Mouse (Mus musculus) embryonic facial prominence, embryonic 15.5 days (tissue): Measurements from ENCODE around the gene Ccdc34. TPM values are rescaled to one million over a fixed set of nuclear protein-coding genes. Genes with fewer than 3 reads are reported as not detected.

Experiments
- ATAC-seq: fragments of 200-750 bp; cut with Nextera tagmentation; 2 replicates; pipeline ENCODE4 v1.8.0; 2017; ENCODE audit warnings: low read depth, moderate TSS enrichment; ENCODE audit not compliant: insufficient number of reproducible peaks, low FRiP score, low TSS enrichment
- H3K27ac ChIP-seq: fragments of 300-500 bp; sonication (generic); replicated peaks from 2 replicates; pipeline ENCODE4 v1.5.1; 2015; ENCODE audit warnings: mild to moderate bottlenecking, inconsistent platforms
- H3K27me3 ChIP-seq: fragments of 300-500 bp; sonication (generic); 2 replicates; pipeline ENCODE4 v1.6.1; 2015; ENCODE audit warnings: inconsistent platforms
- H3K36me3 ChIP-seq: fragments of 300-500 bp; sonication (generic); 2 replicates; pipeline ENCODE4 v1.6.1; 2015; ENCODE audit warnings: mild to moderate bottlenecking, inconsistent platforms
- H3K4me1 ChIP-seq: fragments of 300-500 bp; sonication (generic); 2 replicates; pipeline ENCODE4 v1.6.1; 2015; ENCODE audit warnings: inconsistent platforms
- H3K4me2 ChIP-seq: fragments of 300-500 bp; sonication (generic); replicated peaks from 2 replicates; pipeline ENCODE4 v1.6.1; 2015; ENCODE audit warnings: mild to moderate bottlenecking, inconsistent platforms
- H3K4me3 ChIP-seq: fragments of 300-500 bp; sonication (generic); replicated peaks from 2 replicates; pipeline ENCODE4 v1.5.1; 2015; ENCODE audit warnings: mild to moderate bottlenecking, inconsistent platforms
- H3K9ac ChIP-seq: fragments of 300-500 bp; sonication (generic); 2 replicates; pipeline ENCODE4 v1.6.1; 2015; ENCODE audit warnings: inconsistent platforms
- H3K9me3 ChIP-seq: fragments of 300-500 bp; sonication (generic); replicated peaks from 2 replicates; pipeline ENCODE4 v1.6.1; 2016; ENCODE audit warnings: inconsistent platforms
- WGBS: fragments of 180-500 bp; shearing (Covaris S2); methylation state at CpG from one replicate; pipeline ENCODE4 v1.1.7; 2015; 5-methylcytosine and 5-hydroxymethylcytosine counted together
- polyA plus RNA-seq: library from polyadenylated mRNA; unstranded; fragments of >200 nt; fragmentation: Nextera tagmentation; extraction: Ambion mirVana; gene quantifications from 2 replicates; pipeline ENCODE4 v1.2.1, GENCODE M21; 2015

Ccdc34 gene
- polyA plus RNA-seq, 1 experiment from 2014 or later: 47.1 TPM

DNA sequence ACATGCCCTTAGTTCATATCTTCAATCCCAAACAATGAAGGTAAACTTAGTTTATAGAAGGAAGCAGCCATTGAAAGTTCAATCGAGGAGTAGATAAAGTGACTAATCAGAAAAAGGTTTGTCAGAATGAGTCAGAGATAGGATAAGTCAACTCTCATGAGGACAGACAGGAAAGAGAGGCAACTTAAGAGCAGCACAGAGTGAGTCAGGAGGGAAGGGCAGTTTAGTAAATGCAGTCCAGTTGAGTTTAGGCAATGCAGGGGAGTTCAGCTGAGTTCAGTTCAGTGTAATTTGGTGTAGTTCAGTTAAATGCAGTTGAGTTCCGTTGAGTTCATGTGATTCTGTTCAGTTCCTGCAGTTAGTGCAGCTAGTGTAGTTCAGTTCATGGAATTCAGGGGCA is 138.7 kb downstream of the Ccdc34 start:
- Histone ChIP-seq H3K36me3 (no peaks in the 10 kb centered on the region), H3K9me3 (0 out of 2 replicates have a peak, but pooled peaks cover 3% of the 10 kb centered on the region), H3K27ac (no peak overlapping the region), H3K9ac (no peak overlapping the region), H3K4me1 (no peaks in the 10 kb centered on the region), H3K27me3 (no peaks in the 10 kb centered on the region), H3K4me3 (no peak overlapping the region), H3K4me2 (no peak overlapping the region)
- no peak for ATAC-seq
- WGBS: 87% methylated on average over 2 of the region's 2 CpGs

DNA sequence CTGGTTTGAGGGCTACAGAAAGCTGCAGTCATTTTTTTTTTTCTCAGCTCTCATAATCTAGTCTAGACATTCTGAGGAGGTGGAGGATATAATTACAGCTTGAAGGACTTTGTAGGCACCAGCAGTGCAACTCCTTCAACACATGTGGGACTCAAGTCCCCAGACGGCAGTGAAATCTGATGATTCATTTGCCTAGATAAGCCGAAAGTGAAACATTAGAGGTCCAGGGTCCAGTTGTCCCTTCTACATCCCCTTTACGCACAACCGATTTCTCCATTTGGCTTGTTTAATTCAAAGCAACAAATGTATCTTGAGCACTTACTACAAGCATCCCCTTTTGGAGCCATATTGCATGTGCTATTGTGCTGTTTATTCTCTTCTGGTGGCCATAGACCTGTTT is 147.4 kb downstream of the Ccdc34 start:
- H3K4me2 ChIP-seq: no peak overlapping the region
- H3K36me3 ChIP-seq: no peaks in the 10 kb centered on the region
- H3K27me3 ChIP-seq: no peaks in the 10 kb centered on the region
- 74% methylated on average over 4 of the region's 4 CpGs for WGBS
- ATAC-seq: no peak
- no peaks in the 10 kb centered on the region for H3K4me1 ChIP-seq
- H3K27ac ChIP-seq: no peak overlapping the region
- H3K4me3 ChIP-seq: no peak overlapping the region
- no peaks in the 10 kb centered on the region for H3K9me3 ChIP-seq
- H3K9ac ChIP-seq: no peak overlapping the region

DNA sequence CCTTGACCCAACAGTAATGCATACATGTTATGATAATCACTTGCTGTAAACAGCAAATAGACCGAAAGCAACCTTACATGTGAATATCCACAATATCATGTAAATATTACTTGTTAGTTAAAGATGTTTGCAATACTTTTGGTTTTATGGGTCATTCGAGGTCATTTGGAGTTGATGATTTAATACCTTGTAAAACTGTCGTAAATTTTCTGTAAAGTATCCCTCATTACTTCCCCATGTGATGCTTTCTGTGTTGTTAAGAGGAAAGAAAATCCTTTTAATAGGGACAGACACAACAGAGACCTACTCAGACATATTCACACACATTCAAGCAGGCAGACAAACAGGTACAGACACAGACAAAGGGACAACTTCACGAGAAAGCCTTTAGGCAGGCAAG is 150.1 kb downstream of the Ccdc34 start:
- Histone ChIP-seq H3K9ac (no peak overlapping the region), H3K4me1 (no peaks in the 10 kb centered on the region; the same call in 1 of the 2 replicates), H3K4me2 (no peak overlapping the region), H3K27ac (no peak overlapping the region), H3K27me3 (no peaks in the 10 kb centered on the region), H3K9me3 (no peaks in the 10 kb centered on the region), H3K4me3 (no peak overlapping the region), H3K36me3 (no peaks in the 10 kb centered on the region)
- WGBS: 74% methylated on average over 4 of the region's 4 CpGs
- ATAC-seq: no peak

DNA sequence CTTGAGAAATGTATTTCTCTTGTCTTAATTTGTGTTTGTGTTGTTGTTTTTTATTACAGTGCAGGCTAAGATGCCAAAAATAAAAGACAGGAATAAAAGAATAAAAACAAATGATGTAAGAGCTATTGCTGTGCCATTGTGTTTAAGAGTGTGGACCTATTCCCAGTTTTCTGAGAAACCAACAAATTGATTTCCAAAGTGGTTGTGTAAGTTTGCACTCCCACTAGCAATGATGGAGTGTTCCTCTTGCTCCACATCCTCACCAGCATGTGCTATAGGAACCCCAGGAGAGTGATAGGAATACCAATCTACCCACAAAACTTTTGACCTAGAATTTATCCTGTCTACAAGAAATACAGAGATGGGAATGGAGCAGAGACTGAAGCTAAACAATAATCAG is 150.7 kb downstream of the Ccdc34 start:
- Histone ChIP-seq H3K4me1 (peaks cover 2% of the 10 kb centered on the region), H3K4me3 (no peak overlapping the region), H3K9ac (no peak overlapping the region), H3K27ac (no peak overlapping the region), H3K36me3 (no peaks in the 10 kb centered on the region), H3K27me3 (no peaks in the 10 kb centered on the region), H3K9me3 (no peaks in the 10 kb centered on the region), H3K4me2 (no peak overlapping the region)
- no peak for ATAC-seq

DNA sequence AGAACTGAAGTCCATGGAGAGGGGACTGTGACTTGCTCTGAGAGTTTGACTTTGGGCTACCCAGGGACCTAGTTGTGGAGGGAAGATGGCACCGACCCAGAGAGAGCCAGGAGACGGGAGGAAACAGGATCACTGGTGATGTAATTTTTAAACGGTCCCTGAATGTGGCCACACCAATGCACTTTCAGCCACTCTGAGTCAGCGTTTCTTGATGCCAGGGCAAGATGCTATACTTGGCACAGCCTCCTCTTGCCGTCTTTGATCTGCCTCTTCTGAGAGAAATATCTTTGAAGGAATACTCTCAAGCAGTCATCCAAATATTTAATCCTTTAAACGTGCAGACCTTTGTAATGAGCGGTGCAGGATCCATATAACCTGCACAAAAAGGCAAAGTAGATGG is 154.8 kb downstream of the Ccdc34 start:
- Histone ChIP-seq H3K27ac (0 out of 2 replicates have a peak overlapping the region, but pooled peaks have one; percentile 73), H3K9me3 (no peaks in the 10 kb centered on the region), H3K4me3 (no peak overlapping the region), H3K4me1 (peaks cover 24% of the 10 kb centered on the region), H3K4me2 (no peak overlapping the region), H3K9ac (no peak overlapping the region), H3K27me3 (no peaks in the 10 kb centered on the region), H3K36me3 (no peaks in the 10 kb centered on the region)
- 54% methylated on average over 7 of the region's 7 CpGs for WGBS
- no peak; the same call in 1 of the 2 replicates for ATAC-seq

DNA sequence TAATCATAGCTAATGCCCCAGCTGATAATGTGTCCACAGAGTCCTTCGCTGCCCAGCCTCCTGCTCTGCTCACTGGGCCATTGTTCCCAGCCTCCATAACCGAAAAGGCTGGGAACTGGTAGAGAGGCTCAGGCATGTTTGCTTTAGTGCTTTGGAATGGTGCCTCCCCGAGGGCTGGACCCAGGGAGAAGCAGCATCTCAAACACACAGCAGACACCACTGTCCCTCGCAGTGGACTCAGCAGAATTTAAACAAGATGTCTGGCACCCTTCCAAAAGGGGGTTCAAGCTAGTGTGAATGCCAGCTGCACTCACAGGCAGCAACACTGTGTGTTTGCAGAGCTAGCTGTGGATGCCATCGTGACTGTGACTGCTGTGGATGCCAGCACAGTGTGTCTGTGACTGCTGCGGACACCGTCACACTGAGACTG is 156.2 kb downstream of the Ccdc34 start:
- 22% methylated on average over 7 of the region's 7 CpGs for WGBS
- Histone ChIP-seq H3K36me3 (no peaks in the 10 kb centered on the region), H3K4me1 (peaks cover 31% of the 10 kb centered on the region), H3K4me2 (no peak overlapping the region), H3K27ac (peak overlapping the region; percentile 73), H3K9me3 (no peaks in the 10 kb centered on the region), H3K9ac (no peak overlapping the region), H3K27me3 (no peaks in the 10 kb centered on the region), H3K4me3 (no peak overlapping the region)
- peak; percentile 85 for ATAC-seq

DNA sequence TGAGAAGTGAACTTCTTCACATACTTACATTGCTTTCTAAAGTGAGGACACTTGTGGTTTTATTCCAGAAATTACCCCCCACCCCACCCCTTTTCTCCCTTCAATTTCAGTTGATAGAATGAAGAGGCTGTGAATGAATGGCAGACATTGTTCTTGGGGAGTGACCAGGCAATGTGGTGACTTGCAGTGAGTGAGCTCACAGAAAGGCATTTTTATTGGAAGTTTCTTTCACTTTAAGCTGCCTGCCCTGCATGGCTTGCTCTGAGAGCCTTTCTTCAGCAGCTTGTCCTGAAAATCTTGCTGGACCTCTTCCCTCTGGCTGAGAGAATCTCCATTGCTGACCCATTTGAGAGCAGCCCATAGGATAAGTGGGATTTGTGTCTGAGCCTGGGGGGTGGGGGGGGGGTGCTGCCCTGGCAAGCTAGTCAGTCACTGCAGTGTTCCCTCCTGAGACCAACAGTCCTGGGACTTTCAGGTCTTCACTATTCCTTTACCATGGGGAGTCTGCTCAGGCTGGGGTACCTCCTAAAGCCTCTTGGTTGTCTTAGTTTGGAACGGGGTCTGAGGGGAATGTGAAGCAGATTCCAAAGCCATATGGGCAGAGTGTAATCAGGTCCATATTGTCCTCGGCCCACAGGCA is 159.3 kb downstream of the Ccdc34 start:
- no peak overlapping the region for H3K4me2 ChIP-seq
- no peak overlapping the region for H3K4me3 ChIP-seq
- ATAC-seq: no peak
- no peak overlapping the region for H3K9ac ChIP-seq
- no peaks in the 10 kb centered on the region for H3K9me3 ChIP-seq
- H3K4me1 ChIP-seq: peaks cover 48% of the 10 kb centered on the region
- H3K27ac ChIP-seq: peak overlapping the region; percentile 71
- 33% methylated on average over 2 of the region's 2 CpGs for WGBS
- H3K27me3 ChIP-seq: no peaks in the 10 kb centered on the region
- H3K36me3 ChIP-seq: no peaks in the 10 kb centered on the region

DNA sequence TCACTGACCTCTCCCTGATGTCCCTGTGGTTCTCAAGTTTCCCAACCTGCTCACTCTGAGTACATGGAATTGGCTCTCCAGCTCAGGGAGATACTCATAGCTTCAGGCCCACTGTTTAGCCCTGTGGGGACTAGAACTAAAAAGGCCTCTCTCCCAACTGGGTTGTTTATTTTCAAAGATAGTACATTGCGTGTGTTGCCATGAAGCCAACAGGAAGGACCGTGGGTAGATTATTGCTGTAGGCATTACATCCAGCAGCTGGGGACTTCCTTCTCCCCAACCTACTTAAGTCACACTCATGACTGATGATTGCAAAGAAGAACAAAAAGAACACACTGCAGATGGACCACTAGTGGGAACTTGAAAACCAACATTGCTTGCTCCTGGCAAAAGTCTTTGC is 159.8 kb downstream of the Ccdc34 start:
- no peaks in the 10 kb centered on the region for H3K36me3 ChIP-seq
- no peak overlapping the region for H3K4me3 ChIP-seq
- H3K4me1 ChIP-seq: peaks cover 53% of the 10 kb centered on the region
- H3K27me3 ChIP-seq: no peaks in the 10 kb centered on the region
- no peak overlapping the region for H3K4me2 ChIP-seq
- H3K27ac ChIP-seq: peak overlapping the region; percentile 71
- H3K9ac ChIP-seq: no peak overlapping the region
- ATAC-seq: no peak
- 57% methylated on average over 2 of the region's 2 CpGs for WGBS
- no peaks in the 10 kb centered on the region for H3K9me3 ChIP-seq

DNA sequence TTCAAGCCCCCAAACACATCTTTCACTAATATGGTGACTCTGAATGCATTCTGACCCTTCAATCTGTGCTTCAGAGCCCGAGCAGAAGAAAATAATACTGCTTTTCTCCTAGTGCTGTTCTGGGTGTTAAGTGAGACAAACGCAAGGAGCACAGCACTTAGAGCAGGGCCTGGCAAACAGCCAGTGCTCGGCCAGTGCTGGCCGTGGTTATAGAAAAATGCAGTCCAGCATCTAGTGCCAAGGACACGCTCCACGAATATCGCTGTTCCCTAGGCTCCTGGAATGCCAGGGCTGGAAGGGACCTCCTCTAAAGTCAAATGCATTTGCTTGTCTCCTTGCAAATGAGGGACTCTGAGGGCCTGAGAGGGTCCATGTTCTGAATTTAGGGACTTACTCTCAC is 160.3 kb downstream of the Ccdc34 start:
- no peaks in the 10 kb centered on the region for H3K27me3 ChIP-seq
- ATAC-seq: no peak
- peaks cover 57% of the 10 kb centered on the region for H3K4me1 ChIP-seq
- 37% methylated on average over 7 of the region's 7 CpGs for WGBS
- no peak overlapping the region for H3K4me3 ChIP-seq
- H3K9me3 ChIP-seq: no peaks in the 10 kb centered on the region
- peak overlapping the region; percentile 71 for H3K27ac ChIP-seq
- no peaks in the 10 kb centered on the region for H3K36me3 ChIP-seq
- no peak overlapping the region for H3K9ac ChIP-seq
- H3K4me2 ChIP-seq: no peak overlapping the region

DNA sequence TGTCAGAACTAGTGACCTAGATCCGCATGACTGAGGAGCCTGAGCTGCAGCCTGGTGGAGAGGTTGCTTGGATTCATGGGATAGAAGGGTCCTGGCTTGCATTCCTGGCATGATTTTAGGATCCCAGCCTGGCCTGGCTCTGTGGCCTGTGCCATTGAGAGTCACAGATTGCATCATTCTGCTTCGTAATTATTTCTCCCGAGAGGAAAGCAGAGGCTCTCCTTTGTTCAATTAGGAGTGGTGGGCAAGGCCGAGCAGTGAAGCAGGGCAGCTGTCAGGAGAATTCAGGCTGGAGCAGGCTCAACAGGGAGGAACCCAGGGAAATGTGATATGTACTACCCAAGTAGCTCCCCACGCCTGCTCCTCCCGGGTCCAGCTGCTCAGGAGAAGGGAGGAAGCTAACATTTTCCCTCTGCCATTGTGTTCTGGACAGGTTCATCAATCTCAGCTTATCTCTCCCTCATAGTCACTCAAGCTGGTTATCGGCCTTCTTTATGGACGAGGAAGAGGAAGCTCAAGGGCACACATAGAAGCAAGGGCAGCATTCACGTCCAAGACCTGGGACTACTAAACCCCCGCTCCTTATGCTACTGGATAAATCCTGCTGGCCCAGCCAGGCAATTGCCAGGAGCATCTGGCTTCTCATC is 162.2 kb downstream of the Ccdc34 start:
- Histone ChIP-seq H3K27me3 (no peaks in the 10 kb centered on the region), H3K4me3 (no peak overlapping the region), H3K9me3 (no peaks in the 10 kb centered on the region), H3K4me1 (peaks cover 49% of the 10 kb centered on the region), H3K27ac (peak overlapping the region; percentile 63), H3K36me3 (no peaks in the 10 kb centered on the region), H3K9ac (no peak overlapping the region), H3K4me2 (no peak overlapping the region)
- 38% methylated on average over 10 of the region's 10 CpGs for WGBS
- ATAC-seq: peak; percentile 76

DNA sequence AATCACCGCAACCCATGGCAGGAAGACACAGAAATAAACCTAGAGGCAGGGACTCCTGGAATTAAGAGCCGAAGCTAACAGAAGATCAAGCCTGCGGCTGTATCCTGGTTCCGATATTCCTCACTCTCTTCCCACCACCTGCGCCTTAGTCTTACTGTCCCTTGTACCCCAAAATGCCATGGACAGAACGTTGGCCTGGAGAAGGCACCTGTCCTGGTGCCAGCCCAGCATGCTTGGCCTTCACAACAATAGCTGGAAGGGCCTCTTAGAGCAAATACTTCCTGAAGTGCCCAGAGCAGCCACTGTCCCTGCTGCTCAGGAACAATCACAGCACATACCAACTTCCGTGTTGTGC is 162.7 kb downstream of the Ccdc34 start:
- Histone ChIP-seq H3K27ac (peak overlapping the region; percentile 63), H3K9ac (no peak overlapping the region), H3K4me3 (no peak overlapping the region), H3K9me3 (no peaks in the 10 kb centered on the region), H3K4me2 (no peak overlapping the region), H3K36me3 (no peaks in the 10 kb centered on the region), H3K4me1 (peaks cover 49% of the 10 kb centered on the region), H3K27me3 (no peaks in the 10 kb centered on the region)
- WGBS: 68% methylated on average over 7 of the region's 7 CpGs
- no peak for ATAC-seq

DNA sequence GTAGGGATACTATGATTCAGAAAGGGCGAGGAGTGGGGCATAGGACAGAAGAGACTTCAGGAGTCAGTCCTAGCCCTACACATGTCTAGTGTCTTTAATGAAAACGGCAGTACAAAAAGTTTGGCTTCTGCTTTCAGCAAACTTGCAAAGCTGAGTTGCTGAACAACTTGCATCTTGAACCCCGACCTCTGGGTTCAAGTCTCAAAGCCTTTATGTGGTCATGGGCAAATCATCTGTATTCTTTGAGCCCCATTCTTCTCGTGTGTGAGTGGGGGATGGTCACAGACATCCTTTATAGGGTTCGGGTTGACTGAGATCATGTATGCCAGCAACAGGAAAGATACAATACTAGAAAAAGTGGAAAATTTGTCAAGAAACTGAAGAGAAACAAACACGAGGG is 164.0 kb downstream of the Ccdc34 start:
- no peak overlapping the region for H3K4me2 ChIP-seq
- ATAC-seq: no peak
- H3K9ac ChIP-seq: no peak overlapping the region
- no peaks in the 10 kb centered on the region for H3K9me3 ChIP-seq
- peak overlapping the region; percentile 8; the same call in 1 of the 2 replicates for H3K27ac ChIP-seq
- peaks cover 44% of the 10 kb centered on the region for H3K4me1 ChIP-seq
- H3K4me3 ChIP-seq: no peak overlapping the region
- 74% methylated on average over 6 of the region's 6 CpGs for WGBS
- no peaks in the 10 kb centered on the region for H3K36me3 ChIP-seq
- H3K27me3 ChIP-seq: no peaks in the 10 kb centered on the region
